Mouse (Mus musculus): Measurements from ENCODE around the gene Sema3g. TPM values are rescaled to one million over a fixed set of nuclear protein-coding genes. Genes with fewer than 3 reads are reported as not detected.

Gene Sema3g
- polyA plus RNA-seq, 1 experiment = 38.8 TPM

DNA sequence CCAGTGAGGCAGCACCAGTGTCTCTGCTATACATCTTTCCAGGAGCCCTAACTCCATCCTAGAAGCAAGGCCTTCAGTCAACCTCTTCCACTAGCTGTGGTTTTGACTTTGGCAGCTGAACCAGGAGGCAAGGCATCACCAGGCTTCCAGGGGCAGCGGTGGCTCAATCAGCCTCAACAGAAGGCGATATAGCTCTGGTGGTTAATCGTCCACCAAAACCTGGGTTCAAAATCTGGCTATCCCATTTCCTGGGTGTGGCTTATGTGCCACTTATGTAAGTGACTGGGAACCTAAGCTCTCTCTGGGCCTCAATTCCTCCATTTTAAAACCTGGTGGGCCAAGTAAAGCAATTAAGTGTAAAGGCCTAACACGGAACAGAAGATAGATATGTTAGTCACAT, 12.8 kb upstream of the Sema3g start:
- Histone ChIP-seq H3K4me3 (ENCODE audit: insufficient read depth, low read depth, low read length) (peak overlapping the region; percentile 96), H3K27ac (ENCODE audit: insufficient read depth, low read depth, low read length) (peak overlapping the region; percentile 79), H3K36me3 (ENCODE audit: control insufficient read depth, insufficient read depth, low read length) (peaks cover 13% of the 10 kb centered on the region), H3K27me3 (replicated peaks; ENCODE audit: control insufficient read depth, insufficient read depth, low read length) (no peaks in the 10 kb centered on the region), H3K4me1 (ENCODE audit: control insufficient read depth, insufficient read depth, low read length) (peaks cover 17% of the 10 kb centered on the region)
- no peak for DNase-seq
- TF ChIP-seq CTCF (conservative IDR thresholded peaks at IDR 0.05; ENCODE audit: insufficient read depth, insufficient read length, low read depth, low read length) (no peak), POLR2A (IDR thresholded peaks at IDR 0.05; ENCODE audit: low read depth, low read length) (no peak)
- WGBS = 31% methylated on average over 4 of the region's 4 CpGs

DNA sequence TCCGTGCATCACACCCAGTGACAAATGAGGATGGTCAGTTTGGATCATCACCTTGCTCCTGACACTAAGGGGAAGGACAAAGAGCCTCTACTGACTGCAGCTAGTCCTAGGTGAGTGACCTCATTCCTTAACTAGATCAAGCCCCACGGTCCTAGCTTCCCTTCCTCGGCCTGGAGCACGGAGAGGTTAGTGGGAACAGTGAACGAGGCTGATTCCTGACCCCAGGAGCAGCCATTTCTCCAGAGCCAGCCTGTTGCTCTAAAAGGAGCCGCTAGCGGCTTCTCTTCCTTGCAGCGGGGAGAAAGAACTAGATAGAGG, 12.5 kb upstream of the Sema3g start:
- Histone ChIP-seq H3K36me3 (ENCODE audit: control insufficient read depth, insufficient read depth, low read length) (peaks cover 13% of the 10 kb centered on the region), H3K4me1 (ENCODE audit: control insufficient read depth, insufficient read depth, low read length) (peaks cover 17% of the 10 kb centered on the region), H3K4me3 (ENCODE audit: insufficient read depth, low read depth, low read length) (peak overlapping the region; percentile 96), H3K27me3 (replicated peaks; ENCODE audit: control insufficient read depth, insufficient read depth, low read length) (no peaks in the 10 kb centered on the region), H3K27ac (ENCODE audit: insufficient read depth, low read depth, low read length) (peak overlapping the region; percentile 79)
- DNase-seq = peak; percentile 57
- WGBS = 6% methylated on average over 8 of the region's 8 CpGs
- TF ChIP-seq CTCF (conservative IDR thresholded peaks at IDR 0.05; ENCODE audit: insufficient read depth, insufficient read length, low read depth, low read length) = no peak
- TF ChIP-seq POLR2A (IDR thresholded peaks at IDR 0.05; ENCODE audit: low read depth, low read length) = no peak

- Histone ChIP-seq H3K4me3 (ENCODE audit: insufficient read depth, low read depth, low read length) (peak overlapping the region; percentile 96), H3K4me1 (ENCODE audit: control insufficient read depth, insufficient read depth, low read length) (peaks cover 17% of the 10 kb centered on the region), H3K27me3 (replicated peaks; ENCODE audit: control insufficient read depth, insufficient read depth, low read length) (no peaks in the 10 kb centered on the region), H3K27ac (ENCODE audit: insufficient read depth, low read depth, low read length) (peak overlapping the region; percentile 79), H3K36me3 (ENCODE audit: control insufficient read depth, insufficient read depth, low read length) (peaks cover 10% of the 10 kb centered on the region)
- peak; percentile 72 for DNase-seq
- TF ChIP-seq POLR2A (IDR thresholded peaks at IDR 0.05; ENCODE audit: low read depth, low read length) (peak; percentile 8), CTCF (conservative IDR thresholded peaks at IDR 0.05; ENCODE audit: insufficient read depth, insufficient read length, low read depth, low read length) (no peak)
- under 1% methylated on average over 39 of the region's 39 CpGs for WGBS
These were observed 11.8 kb upstream of the Sema3g start for GRCm38 (mm10) chr14:31205562-31206467.

DNA sequence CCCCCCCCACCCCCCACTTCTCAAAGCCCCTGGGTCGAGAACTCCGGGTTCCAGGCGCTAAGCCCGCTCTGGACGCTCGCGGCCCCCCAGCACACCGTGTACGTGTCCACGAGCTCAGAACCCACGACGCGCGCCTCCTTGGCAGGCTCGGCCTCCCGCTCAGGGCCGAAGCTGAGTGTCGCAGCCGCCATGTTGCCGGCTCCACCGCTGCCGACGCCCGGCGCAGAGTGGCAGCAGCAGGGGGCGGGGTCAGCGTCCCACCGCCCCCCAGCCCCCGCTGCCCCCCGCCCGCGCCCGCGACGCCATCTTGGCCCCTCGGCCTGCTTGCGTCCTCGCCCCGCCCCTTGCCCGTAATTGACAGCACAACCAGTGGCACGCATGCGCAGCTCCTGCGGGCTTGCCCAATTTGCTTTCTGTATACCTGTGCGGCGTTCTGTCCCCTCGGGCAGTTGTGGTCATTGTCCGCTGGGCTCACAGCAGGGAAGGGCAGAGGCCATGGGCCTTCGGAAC, 11.1 kb upstream of the Sema3g start:
- TF ChIP-seq POLR2A (IDR thresholded peaks at IDR 0.05; ENCODE audit: low read depth, low read length) (peak; percentile 48), CTCF (conservative IDR thresholded peaks at IDR 0.05; ENCODE audit: insufficient read depth, insufficient read length, low read depth, low read length) (no peak)
- Histone ChIP-seq H3K27ac (ENCODE audit: insufficient read depth, low read depth, low read length) (peak overlapping the region; percentile 85), H3K27me3 (replicated peaks; ENCODE audit: control insufficient read depth, insufficient read depth, low read length) (no peaks in the 10 kb centered on the region), H3K4me1 (ENCODE audit: control insufficient read depth, insufficient read depth, low read length) (peaks cover 17% of the 10 kb centered on the region), H3K36me3 (ENCODE audit: control insufficient read depth, insufficient read depth, low read length) (peaks cover 8% of the 10 kb centered on the region), H3K4me3 (ENCODE audit: insufficient read depth, low read depth, low read length) (peak overlapping the region; percentile 96)
- peak; percentile 98 for DNase-seq
- under 1% methylated on average over 46 of the region's 48 CpGs for WGBS

GRCm38 (mm10) chr14:31207070-31207830, 10.4 kb upstream of the Sema3g start:
- Histone ChIP-seq H3K27ac (ENCODE audit: insufficient read depth, low read depth, low read length) (peak overlapping the region; percentile 85), H3K36me3 (ENCODE audit: control insufficient read depth, insufficient read depth, low read length) (peaks cover 7% of the 10 kb centered on the region), H3K4me1 (ENCODE audit: control insufficient read depth, insufficient read depth, low read length) (peaks cover 17% of the 10 kb centered on the region), H3K4me3 (ENCODE audit: insufficient read depth, low read depth, low read length) (peak overlapping the region; percentile 96), H3K27me3 (replicated peaks; ENCODE audit: control insufficient read depth, insufficient read depth, low read length) (no peaks in the 10 kb centered on the region)
- 73% methylated on average over 13 of the region's 13 CpGs for WGBS
- TF ChIP-seq CTCF (conservative IDR thresholded peaks at IDR 0.05; ENCODE audit: insufficient read depth, insufficient read length, low read depth, low read length) (no peak), POLR2A (IDR thresholded peaks at IDR 0.05; ENCODE audit: low read depth, low read length) (no peak)
- no peak for DNase-seq

DNA sequence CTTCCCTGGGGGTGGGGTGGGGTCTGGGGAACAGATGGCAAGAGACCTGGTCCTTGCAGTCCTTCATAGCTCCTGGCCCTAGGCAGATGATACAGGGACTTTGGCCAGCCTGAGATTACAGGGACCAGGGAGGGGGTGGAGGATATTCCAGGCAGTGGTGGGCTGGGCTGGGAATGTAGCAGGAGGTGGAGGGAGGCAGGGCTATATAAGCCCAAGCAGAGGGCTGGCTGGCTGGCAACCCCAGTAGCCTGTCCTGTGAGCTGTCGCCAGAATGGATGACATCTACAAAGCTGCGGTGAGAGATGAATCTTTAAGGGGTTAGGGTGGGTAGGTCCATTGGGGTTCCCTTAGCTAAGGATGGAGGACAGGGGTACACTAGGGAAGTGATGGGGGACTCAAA, 9.6 kb upstream of the Sema3g start, which contains the start of gene Tnnc1:
Tnnc1 (plus strand) TSS at position 229 of the 400 bp plus-strand sequence.
- Histone ChIP-seq H3K27me3 (replicated peaks; ENCODE audit: control insufficient read depth, insufficient read depth, low read length) (no peaks in the 10 kb centered on the region), H3K4me3 (ENCODE audit: insufficient read depth, low read depth, low read length) (peak within 1 kb of the TSS; percentile 96; the same call in 1 of the 2 replicates), H3K27ac (ENCODE audit: insufficient read depth, low read depth, low read length) (peak within 1 kb of the TSS; percentile 85), H3K36me3 (ENCODE audit: control insufficient read depth, insufficient read depth, low read length) (peaks cover 4% of the 10 kb centered on the region; the same call in 1 of the 2 replicates), H3K4me1 (ENCODE audit: control insufficient read depth, insufficient read depth, low read length) (peaks cover 17% of the 10 kb centered on the region)
- 92% methylated on average over 2 of the region's 2 CpGs for WGBS
- no peak for TF ChIP-seq CTCF (conservative IDR thresholded peaks at IDR 0.05; ENCODE audit: insufficient read depth, insufficient read length, low read depth, low read length)
- no peak for TF ChIP-seq POLR2A (IDR thresholded peaks at IDR 0.05; ENCODE audit: low read depth, low read length)
- no peak for DNase-seq
